15 mouse cellular contexts compared by ENCODE assay signal in genomic region chr11:30204398-30204797, GRCm38 (mm10).
DNase-seq lines count a peak whose midpoint lies in the region; ATAC-seq lines count a peak whose summit lies in the region.
"Had no signal": no experiment of that assay in that cellular context is flagged by ENCODE, and none has a peak within 500 bp of the region (broad histone marks: within the 10 kb centered on the region; RNA-seq: fewer than 3 reads in every experiment).

No protein-coding gene starts in this region.

- H3K4me3 ChIP-seq in liver, embryonic 16.5 days (ENCODE audit: low read depth, low read length), result no peak overlapping the region
- H3K4me3 ChIP-seq in intestine, embryonic 16.5 days (ENCODE audit: low read length), result no peak overlapping the region
- no peak overlapping the region for H3K4me3 ChIP-seq in stomach, embryonic 14.5 days (ENCODE audit: low read depth, low read length)
- H3K4me3 ChIP-seq: embryonic facial prominence, embryonic 12.5 days; heart, embryonic 10.5 days; neural tube, embryonic 13.5 days had no signal

- no peak overlapping the region for H3K27ac ChIP-seq in liver, embryonic 16.5 days (ENCODE audit: low read length)
- 0 out of 2 replicates have a peak overlapping the region, but pooled peaks have one; percentile 7 for H3K27ac ChIP-seq in intestine, embryonic 16.5 days (ENCODE audit: low read length)
- H3K27ac ChIP-seq in stomach, embryonic 14.5 days (ENCODE audit: low read length), result no peak overlapping the region
- H3K27ac ChIP-seq: embryonic facial prominence, embryonic 12.5 days; heart, embryonic 10.5 days; neural tube, embryonic 13.5 days had no signal

- H3K27me3 ChIP-seq in liver, embryonic 16.5 days (ENCODE audit: control insufficient read depth, insufficient read depth, low read depth, low read length), result no peaks in the 10 kb centered on the region
- H3K27me3 ChIP-seq in intestine, embryonic 16.5 days (replicated peaks; ENCODE audit: control insufficient read depth, insufficient read depth, low read length), result no peaks in the 10 kb centered on the region
- H3K27me3 ChIP-seq in stomach, embryonic 14.5 days (ENCODE audit: control insufficient read depth, insufficient read depth, low read length), result no peaks in the 10 kb centered on the region
- H3K27me3 ChIP-seq: embryonic facial prominence, embryonic 12.5 days; neural tube, embryonic 13.5 days had no signal

- no peaks in the 10 kb centered on the region for H3K9me3 ChIP-seq in liver, embryonic 16.5 days (replicated peaks; ENCODE audit: control insufficient read depth, low read length)
- H3K9me3 ChIP-seq in intestine, embryonic 16.5 days (ENCODE audit: control insufficient read depth, low read length), result no peaks in the 10 kb centered on the region
- H3K9me3 ChIP-seq in stomach, embryonic 14.5 days (ENCODE audit: control insufficient read depth, low read depth, low read length), result no peaks in the 10 kb centered on the region
- H3K9me3 ChIP-seq: embryonic facial prominence, embryonic 12.5 days; heart, embryonic 10.5 days; neural tube, embryonic 13.5 days had no signal

- H3K36me3 ChIP-seq in liver, embryonic 16.5 days (ENCODE audit: control insufficient read depth, insufficient read depth), result no peaks in the 10 kb centered on the region
- no peaks in the 10 kb centered on the region for H3K36me3 ChIP-seq in intestine, embryonic 16.5 days (ENCODE audit: control insufficient read depth, insufficient read depth, low read length)
- H3K36me3 ChIP-seq in stomach, embryonic 14.5 days (ENCODE audit: control insufficient read depth, insufficient read depth, low read length), result no peaks in the 10 kb centered on the region; the same call in 1 of the 2 replicates
- H3K36me3 ChIP-seq: embryonic facial prominence, embryonic 12.5 days had no signal

- H3K9ac ChIP-seq in liver, embryonic 16.5 days (ENCODE audit: low read depth, low read length), result no peak overlapping the region
- H3K9ac ChIP-seq in intestine, embryonic 16.5 days (ENCODE audit: low read depth, low read length), result no peak overlapping the region
- H3K9ac ChIP-seq in stomach, embryonic 14.5 days (replicated peaks; ENCODE audit: low read depth, low read length), result no peak overlapping the region
- H3K9ac ChIP-seq: embryonic facial prominence, embryonic 12.5 days; neural tube, embryonic 13.5 days had no signal

- DNase-seq in liver, result no peak
- peak; percentile 77 for DNase-seq in kidney, adult 9 months
- no peak for DNase-seq in cerebellum, adult 11-12 months
- no peak for DNase-seq in thymus, adult 18-20 months
- DNase-seq: cerebellum, postnatal 36 days; gastrocnemius, postnatal 10 days; heart, postnatal 36 days; right cerebral cortex, postnatal 25 days; thymus, postnatal 36 days had no signal

- ATAC-seq in liver, embryonic 16.5 days (ENCODE audit: low read depth), result peak; percentile 70; the same call in 1 of the 2 replicates
- ATAC-seq in intestine, embryonic 16.5 days, result peak; percentile 69
- ATAC-seq in stomach, embryonic 14.5 days (ENCODE audit: insufficient number of reproducible peaks, insufficient read depth, low FRiP score, low read depth), result 0 out of 2 replicates have a peak, but pooled peaks have one; percentile 40

- no peaks in the 10 kb centered on the region; the same call in 1 of the 2 replicates for H3K4me1 ChIP-seq in liver, embryonic 16.5 days (ENCODE audit: control insufficient read depth, low read depth, low read length)
- peaks cover 24% of the 10 kb centered on the region for H3K4me1 ChIP-seq in intestine, embryonic 16.5 days (ENCODE audit: control insufficient read depth, insufficient read depth, low read length)
- H3K4me1 ChIP-seq in stomach, embryonic 14.5 days (ENCODE audit: control insufficient read depth, insufficient read depth, low read length), result peaks cover 14% of the 10 kb centered on the region; the same call in 1 of the 2 replicates
- H3K4me1 ChIP-seq: embryonic facial prominence, embryonic 12.5 days had no signal

- H3K4me2 ChIP-seq in liver, embryonic 16.5 days (ENCODE audit: low read depth, low read length), result no peak overlapping the region
- H3K4me2 ChIP-seq in intestine, embryonic 16.5 days (ENCODE audit: low read depth, low read length), result no peak overlapping the region
- no peak overlapping the region for H3K4me2 ChIP-seq in stomach, embryonic 14.5 days (replicated peaks; ENCODE audit: low read depth, low read length)
- H3K4me2 ChIP-seq: embryonic facial prominence, embryonic 12.5 days; neural tube, embryonic 13.5 days had no signal
